Mouse (Mus musculus) heart, postnatal 14 days (tissue): ENCODE results near the gene Tas2r138. TPM values are rescaled to one million over a fixed set of nuclear protein-coding genes. Genes with fewer than 3 reads are reported as not detected.

Source experiments
- DNase-seq, 2 experiments: peaks; one replicate each; pipeline ENCODE4 v3.0.0; 2021 to 2022
- intact Hi-C: fragments of 180-260 bp; cut with DNase I; formaldehyde crosslinking; loops from one replicate; pipeline ENCODE4 v1.15.1; 2025
- total RNA-seq, 2 experiments: library from RNA; stranded (reverse); gene quantifications; 2 replicates each; pipeline ENCODE4 v1.2.3; 2021

Gene Tas2r138
- total RNA-seq, 2 experiments from 2014 or later: not detected

DNA sequence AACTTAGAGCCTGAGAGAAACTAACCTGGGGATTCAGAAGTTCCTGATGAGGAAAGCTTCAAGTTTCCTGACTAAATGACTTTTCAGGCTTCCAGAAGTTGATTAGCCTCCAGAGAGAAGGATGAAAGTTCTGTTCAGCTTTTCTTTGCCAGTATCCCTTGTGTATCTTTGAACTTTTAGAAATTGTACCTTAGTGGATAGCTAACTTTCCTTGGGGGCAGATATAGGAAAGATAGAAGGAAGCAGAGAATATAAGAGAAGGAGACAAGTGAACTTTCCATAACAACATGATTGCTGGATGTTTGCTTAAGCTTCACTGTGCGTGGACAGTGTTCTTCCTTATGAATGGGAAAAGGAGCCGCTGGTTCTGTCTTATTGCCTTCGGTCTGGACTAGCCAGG is 43.9 kb downstream of the Tas2r138 start, which contains the start of gene Olfr460:
Gene Olfr460 (plus strand): TSS at position 301 of the 400 bp plus-strand sequence.
- intact Hi-C loops: no loop called here
- no peak for DNase-seq

Other genes with a start within 250 kb of the Tas2r138 start
- gene E330009J07Rik, start 177.2 kb downstream of the Tas2r138 start, total RNA-seq: 1 to 10 TPM; 3.3 to 3.4 TPM
- not detected for gene Wee2, start 174.2 kb downstream of the Tas2r138 start, total RNA-seq
- 10 to 100 TPM; 31.8 to 36.3 TPM for gene Ssbp1, start 142.0 kb downstream of the Tas2r138 start, total RNA-seq
- gene Tas2r137, start 122.1 kb downstream of the Tas2r138 start, total RNA-seq: not detected
- not detected for gene Tas2r108, start 119.8 kb downstream of the Tas2r138 start, total RNA-seq
- not detected for gene Prss37, start 93.8 kb downstream of the Tas2r138 start, total RNA-seq
- not detected for gene Olfr461, start 58.3 kb downstream of the Tas2r138 start, total RNA-seq
- gene Olfr460, start 43.8 kb downstream of the Tas2r138 start, total RNA-seq: not detected
- gene Clec5a, start 27.5 kb downstream of the Tas2r138 start, total RNA-seq: 1 to 10 TPM in 1 of 2 experiments, under 1 TPM in 1; 0.91 to 1.1 TPM
- gene Mgam, start 15.5 kb upstream of the Tas2r138 start, total RNA-seq: under 1 TPM; 0.38 to 0.68 TPM